Mouse (Mus musculus): Measurements from ENCODE around the gene Jakmip3.

Jakmip3 gene

DNA sequence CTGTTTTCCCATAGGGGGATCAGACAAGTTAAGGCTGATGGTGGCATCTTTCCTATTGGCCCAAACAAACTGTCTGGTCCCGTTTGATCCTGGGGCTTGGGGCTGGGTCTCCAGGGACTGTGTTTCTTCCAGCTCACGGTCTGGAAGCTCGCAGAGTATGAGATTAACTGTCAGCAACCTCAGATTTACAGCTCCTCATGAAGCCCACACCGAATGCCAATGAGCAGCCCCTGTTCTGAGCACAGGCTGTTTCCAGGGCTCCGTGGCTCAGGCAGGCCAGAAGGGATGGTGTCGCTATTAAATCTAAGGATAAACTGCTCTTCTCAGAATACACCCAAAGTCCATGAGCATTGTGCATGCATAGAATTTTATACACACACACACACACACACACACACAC lies 133.7 kb downstream of the Jakmip3 start:
- no peak for DNase-seq

DNA sequence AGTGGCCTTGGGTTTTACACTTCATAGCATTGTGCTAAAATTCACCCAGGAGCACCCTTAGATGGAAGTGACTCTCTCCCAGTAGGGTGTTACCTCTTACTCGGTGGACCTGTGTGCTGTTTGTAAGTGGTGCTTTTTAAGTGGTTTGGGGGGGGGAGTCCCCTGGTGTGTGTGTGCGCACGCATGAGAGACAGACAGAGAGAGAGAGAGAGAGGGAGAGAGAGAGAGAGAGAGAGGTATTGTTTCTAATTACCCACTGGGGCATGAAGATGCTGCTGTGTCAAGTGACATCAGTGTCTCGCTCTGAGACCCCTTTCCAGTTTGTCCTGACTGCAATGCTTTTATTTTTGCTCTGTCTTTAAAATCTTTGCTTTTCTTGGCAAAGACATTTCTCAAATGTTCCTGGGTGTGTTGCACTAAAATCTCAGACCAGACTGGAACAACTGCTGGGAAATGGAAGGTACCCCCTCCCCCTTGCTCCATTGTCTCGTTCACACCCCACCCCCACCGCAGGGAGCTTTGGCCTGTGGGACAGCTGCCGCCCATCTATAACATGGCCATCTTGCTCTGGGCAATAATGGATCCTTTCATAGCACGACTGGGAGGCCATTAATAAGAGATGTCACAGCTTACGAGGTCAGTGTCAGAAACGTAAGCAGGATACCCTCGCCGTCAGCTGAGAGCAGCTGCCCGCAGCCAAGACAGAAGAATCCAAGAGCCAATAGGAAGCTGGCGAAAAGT lies 134.7 kb downstream of the Jakmip3 start:
- no peak for DNase-seq

DNA sequence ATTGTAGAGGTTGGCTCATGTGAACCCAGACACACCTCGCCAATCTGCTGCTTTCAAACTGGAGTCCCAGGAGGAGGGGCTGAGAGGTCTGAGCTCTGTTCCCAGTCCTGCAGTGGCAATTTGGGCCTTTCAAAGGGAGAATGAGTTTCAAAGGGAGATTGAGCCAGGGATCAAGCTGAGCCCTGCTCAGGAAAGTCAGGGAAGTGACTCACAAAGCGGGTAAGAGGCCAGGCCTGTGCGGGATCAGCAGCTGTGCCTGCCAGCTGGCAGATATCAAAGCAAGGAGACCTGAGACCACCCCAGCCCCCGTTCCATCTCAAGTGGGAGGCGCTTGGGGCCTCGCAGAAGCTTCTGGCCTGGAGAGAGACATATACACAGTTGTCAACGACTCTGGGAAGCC lies 136.8 kb downstream of the Jakmip3 start:
- no peak for DNase-seq

DNA sequence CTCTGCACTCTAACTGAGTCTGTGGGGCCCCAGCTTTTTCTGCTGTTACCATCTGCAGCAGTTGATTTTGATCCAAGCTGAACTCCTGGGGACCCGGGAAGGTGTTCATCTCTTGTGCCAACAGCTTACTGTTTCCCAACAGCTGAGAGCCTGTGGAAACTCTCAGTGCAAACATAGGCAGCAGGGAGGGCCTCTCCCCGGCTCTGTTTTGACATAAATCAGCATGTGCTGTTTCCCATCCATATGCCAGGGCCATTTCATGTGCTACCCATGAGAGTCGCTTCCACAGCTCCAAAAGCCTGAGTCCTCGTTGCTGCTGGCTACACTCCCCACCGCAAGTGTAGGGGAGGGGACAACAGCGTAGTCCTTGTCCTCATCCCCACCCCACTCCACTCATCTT lies 137.7 kb downstream of the Jakmip3 start:
- no peak for DNase-seq

DNA sequence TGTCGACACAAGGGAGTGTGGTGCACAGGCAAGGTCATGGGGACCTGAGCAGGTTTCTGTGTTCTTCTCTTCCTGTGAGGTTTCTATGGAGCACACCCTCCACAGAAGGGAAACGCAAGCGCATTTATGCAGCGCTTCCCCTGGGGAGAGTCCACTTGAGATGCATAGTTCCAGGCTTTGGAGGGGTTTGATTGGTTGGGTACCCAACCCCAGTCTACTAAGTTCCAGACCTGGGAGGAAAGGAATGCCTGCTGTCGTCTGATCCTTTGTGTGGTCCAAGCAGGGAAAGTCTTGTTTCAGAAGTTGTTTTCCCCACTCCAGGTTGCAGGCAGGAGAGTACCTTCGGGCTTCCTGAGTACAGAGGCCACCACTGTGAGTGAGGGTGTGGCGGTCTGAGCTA lies 138.6 kb downstream of the Jakmip3 start:
- no peak for DNase-seq

GRCm38 (mm10) chr7:139080714-139081113 lies 140.2 kb downstream of the Jakmip3 start:
- no peak for DNase-seq

DNA sequence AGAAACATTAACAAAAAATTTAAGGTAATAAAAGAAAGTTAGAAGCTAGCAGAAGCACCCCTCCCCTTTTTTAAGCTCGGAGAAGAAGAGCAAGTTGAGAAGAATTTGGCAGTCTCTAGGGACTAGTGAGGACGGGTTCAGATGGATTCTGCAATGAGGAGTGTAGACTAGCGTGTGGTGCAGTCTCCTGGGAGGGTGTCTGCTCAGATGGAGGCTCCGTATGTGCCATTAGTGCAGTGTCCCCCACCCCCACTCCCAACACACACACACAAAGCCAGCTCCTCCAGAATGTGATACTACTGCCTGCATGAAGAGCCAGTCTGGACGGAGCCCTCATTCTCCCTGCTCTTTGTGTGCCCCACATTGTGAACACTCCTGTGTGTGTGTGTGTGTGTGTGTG lies 140.6 kb downstream of the Jakmip3 start:
- DNase-seq = no peak

- DNase-seq = no peak
Measured at GRCm38 (mm10) chr7:139082281-139082680, 141.8 kb downstream of the Jakmip3 start.

GRCm38 (mm10) chr7:139084316-139084715 lies 143.8 kb downstream of the Jakmip3 start:
- no peak for DNase-seq

DNA sequence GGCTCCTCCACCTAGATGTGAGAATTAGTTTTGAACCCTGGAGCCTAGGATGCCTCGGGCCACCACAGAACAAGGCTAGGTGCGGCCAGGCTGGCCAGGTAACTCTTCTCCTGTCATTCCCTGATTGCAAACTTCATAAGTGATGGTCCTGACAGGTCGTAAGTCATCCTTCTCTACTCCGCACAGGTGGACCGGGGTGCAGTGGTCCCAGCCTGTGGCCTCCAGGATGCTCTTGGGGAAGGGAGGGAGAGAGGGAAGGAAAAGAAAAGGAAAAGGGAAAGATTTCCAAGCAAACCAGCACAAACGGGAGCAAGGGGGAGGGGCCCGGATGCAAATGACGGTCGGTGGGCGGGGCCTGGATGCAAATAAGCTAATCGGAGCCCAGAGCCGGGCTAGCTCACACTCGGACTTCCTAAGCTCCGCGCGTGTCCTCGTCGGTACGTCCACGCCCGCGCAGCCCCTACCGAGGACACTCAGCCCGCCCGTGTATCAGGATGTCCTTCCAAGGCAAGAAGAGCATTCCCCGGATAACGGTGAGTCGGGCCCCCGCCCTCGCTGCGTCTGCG lies 145.2 kb downstream of the Jakmip3 start, which contains the start of gene Dpysl4:
Gene Dpysl4, plus strand, starts transcription at position 373 of the 566 bp plus-strand sequence.
- DNase-seq = peak; percentile 55

- peak in 1 of 2 experiments; percentile 20 for DNase-seq
Measured at GRCm38 (mm10) chr7:139086195-139087158, 145.9 kb downstream of the Jakmip3 start.

DNA sequence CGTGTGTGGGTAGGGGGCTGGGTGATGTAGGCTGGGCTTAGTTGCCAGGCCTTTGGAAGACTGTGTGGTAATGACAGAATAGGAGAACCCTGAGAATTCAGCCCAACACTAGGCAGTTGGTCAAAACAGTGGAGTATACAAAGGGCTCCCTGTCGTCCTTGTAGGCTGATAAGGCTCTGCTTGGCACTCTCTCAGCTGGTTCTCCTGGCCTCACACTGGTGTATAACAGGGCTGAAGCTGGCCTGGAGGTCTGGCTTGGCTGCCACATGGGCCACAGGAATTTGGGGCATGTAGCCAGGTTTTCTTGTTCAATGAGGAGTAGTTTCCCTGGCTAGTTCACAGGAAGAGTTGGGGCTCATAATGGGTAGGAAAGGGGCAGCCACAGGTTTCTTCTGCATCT lies 147.3 kb downstream of the Jakmip3 start:
- DNase-seq = no peak

DNA sequence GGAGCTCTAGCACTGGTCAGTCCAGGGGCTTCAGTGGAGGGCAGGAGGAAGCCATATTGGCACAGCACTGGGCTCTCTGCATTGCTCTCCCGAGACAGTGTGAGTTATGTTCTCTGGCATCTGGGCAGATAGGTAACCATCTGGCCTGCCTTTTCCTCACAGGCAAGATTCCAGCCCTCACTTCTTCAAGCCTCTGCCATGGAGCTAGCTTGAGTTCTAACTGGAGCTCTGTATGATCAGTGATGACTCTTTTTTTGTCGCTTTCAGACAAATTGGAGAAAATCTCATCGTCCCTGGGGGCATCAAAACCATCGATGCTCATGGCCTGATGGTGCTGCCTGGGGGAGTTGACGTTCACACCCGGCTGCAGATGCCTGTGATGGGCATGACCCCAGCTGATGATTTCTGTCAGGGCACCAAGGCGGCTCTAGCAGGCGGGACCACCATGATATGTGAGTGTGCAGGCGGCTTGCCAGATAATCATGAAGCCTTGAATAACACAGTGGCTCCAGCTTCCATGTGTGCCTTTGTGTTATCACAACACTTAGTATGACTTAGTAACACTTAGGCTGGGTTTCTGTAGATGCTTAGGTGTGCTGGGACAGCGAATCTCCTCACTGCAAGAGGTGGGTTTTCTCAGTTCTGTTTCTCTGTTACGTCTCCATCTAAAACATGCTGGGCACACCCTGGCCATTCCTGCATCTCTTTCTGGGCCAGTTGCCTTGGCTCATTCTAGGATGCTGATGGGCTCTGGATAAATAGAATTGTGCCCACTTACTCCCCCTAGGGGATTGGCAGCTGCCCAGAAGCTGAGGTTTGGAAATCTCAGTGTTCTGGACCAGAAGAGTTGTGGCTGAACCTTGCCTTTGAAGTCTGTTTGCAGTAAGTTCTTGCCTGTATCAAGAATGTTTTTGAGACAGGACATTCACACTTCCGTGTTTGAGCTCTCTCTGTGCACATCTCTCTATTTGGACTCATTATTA lies 149.7 kb downstream of the Jakmip3 start:
- no peak for DNase-seq

- DNase-seq = no peak
Measured at GRCm38 (mm10) chr7:139091681-139092080, 151.2 kb downstream of the Jakmip3 start.

DNA sequence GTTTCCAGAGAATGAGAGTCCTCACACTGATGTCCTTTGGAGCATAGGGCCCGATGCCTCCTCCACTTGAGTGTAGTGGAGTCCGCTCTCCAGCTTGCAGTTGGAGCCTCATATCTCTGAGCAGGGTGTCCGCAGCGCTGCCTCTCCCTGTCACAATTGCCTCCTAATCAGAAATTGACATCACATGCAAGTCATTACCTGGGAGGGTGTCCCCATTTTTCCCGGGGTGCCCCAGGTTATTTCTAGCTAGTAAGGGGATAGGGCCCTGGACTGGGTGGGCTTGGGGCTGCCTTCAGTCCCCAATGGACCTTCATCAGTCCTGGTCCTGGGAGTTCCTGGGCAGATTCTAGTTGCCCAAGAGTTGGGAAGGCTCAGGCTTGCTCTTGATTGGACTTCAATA lies 152.1 kb downstream of the Jakmip3 start:
- DNase-seq = no peak

GRCm38 (mm10) chr7:139093124-139093523 lies 152.6 kb downstream of the Jakmip3 start:
- DNase-seq = no peak

DNA sequence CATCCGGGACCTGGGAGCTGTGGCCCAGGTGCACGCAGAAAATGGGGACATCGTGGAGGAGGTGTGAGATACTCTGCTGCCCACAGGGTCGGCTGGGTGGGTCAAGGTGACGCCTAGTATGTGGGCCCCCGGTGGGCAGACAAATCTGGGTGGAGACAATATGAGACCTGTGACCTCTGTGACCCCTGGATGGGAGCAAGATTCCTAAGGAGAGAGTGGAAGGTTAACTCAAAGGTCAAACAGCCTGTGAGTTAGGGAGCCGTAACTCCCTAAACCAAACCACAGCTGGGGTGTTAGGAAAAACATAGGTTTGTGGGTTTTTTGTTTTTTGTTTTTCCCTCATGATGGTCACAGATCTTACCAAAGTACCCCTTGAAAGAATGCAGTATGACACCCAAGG lies 153.3 kb downstream of the Jakmip3 start:
- no peak for DNase-seq

DNA sequence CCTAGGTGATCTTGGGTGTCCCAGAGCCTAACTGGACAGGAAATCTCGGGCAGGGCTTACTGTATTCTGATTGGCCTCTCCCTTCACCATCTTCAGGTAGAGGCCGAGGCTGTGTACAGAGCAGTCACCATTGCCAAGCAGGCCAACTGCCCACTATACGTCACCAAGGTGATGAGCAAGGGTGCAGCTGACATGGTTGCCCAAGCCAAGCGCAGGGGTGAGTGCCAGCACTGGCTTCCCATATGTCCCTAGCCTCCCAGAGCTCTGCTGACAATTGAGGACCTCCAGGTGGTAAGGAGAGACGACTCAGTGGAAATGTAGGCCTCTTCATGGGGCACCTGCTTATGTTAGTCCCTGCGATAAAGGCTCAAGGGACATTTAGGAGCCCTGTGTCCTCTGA lies 154.2 kb downstream of the Jakmip3 start:
- DNase-seq = no peak

- no peak for DNase-seq
Measured at GRCm38 (mm10) chr7:139095282-139095681, 154.8 kb downstream of the Jakmip3 start.

DNA sequence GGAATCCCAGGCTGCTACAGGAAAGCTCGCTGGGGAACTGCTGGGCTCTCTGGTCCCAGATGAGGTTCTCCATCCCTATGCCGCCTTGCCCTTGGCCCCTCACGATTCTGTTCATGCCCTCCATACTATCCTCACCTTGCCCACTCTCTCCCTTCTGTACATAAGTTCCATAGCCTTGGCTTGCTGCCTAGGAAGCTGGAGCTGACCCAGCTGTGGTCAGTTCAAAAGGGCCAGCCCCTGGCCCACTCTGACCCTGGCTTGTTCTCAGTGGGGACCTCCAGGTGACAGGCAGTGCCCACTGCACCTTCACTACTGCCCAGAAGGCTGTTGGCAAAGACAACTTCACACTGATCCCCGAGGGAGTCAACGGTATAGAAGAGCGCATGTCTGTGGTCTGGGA lies 155.9 kb downstream of the Jakmip3 start:
- no peak for DNase-seq

DNA sequence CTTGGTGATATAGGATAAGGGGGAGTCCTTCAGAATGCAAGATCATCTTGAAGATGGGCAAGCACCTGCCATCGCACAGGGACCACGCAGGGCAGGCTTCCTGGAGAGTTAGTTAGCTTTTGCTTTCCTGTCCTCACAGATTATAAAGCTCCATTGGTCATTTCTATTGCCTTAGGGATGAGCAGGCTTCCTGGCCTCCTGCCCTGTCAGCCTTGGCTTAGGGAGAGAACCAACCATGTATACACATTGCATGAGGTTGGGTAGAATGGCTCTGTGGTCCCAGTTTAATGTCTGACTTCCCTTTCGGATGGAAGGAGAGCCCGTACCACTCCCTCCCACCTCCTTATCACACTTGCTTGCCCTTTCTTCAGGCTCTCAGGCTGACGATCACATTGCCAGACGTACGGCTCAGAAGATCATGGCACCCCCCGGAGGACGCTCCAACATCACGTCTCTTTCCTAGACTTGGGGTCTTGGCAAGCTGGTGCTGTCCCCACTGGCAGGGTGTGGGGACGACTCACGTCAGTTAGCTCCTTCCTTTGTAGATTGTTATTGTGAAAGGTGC lies 160.1 kb downstream of the Jakmip3 start:
- DNase-seq = no peak

DNA sequence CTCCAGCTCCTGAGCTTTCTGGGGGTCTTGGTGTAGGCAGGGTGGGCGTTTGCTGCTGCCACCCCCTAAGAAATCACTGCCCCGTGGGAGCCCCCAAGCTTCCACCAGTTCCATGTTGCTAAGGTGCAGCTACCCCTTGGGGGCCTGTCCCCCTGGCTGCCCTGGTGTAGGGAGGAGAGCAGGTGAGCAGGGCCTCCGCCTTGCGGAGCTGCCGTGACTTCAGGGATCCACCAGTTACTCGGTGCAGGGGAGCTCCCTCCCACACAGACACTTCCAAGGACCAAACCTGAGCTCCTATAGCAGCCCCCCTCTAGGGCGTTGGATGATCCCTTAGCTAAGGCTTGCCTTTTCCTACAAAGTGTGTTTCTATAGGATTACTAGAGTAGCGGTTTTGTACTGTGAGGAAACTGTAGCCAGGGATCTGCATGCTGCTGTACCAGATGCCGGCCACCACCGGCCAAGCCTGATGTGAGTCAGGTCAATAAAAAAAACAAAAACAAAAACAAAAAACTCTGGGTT lies 160.8 kb downstream of the Jakmip3 start:
- no peak for DNase-seq
